Mouse (Mus musculus) right cerebral cortex, postnatal 36 days (tissue): ENCODE results near the gene Fam89a.

Experiments used
- DNase-seq, 2 experiments: peaks; one replicate each; pipeline ENCODE4 v3.0.0; 2022; ENCODE audit warnings: low spot score in 2 of 2, mixed read lengths in 1 of 2

Fam89a gene

GRCm38 (mm10) chr8:124754101-124754791 lies 2.6 kb upstream of the Fam89a start:
- DNase-seq: peak; percentile 14

- no peak for DNase-seq
These were observed 762 bp upstream of the Fam89a start for GRCm38 (mm10) chr8:124752325-124752862.

GRCm38 (mm10) chr8:124751191-124751590 lies 441 bp downstream of the Fam89a start:
- no peak for DNase-seq

- no peak for DNase-seq
These were observed 5.0 kb downstream of the Fam89a start for GRCm38 (mm10) chr8:124746661-124747060.

- no peak for DNase-seq
These were observed 12.4 kb downstream of the Fam89a start for GRCm38 (mm10) chr8:124739268-124739667.

- no peak for DNase-seq
These were observed 16.2 kb downstream of the Fam89a start for GRCm38 (mm10) chr8:124735371-124735911.

- no peak for DNase-seq
These were observed 18.8 kb downstream of the Fam89a start for GRCm38 (mm10) chr8:124732828-124733227.

GRCm38 (mm10) chr8:124724301-124724700 lies 27.3 kb downstream of the Fam89a start:
- no peak for DNase-seq

GRCm38 (mm10) chr8:124721862-124722515 lies 29.6 kb downstream of the Fam89a start, which contains the start of the genes Ttc13 and Arv1:
Gene Ttc13 (minus strand): TSS chr8:124721983.
Gene Arv1 (plus strand): TSS chr8:124722139.
- DNase-seq: peak; percentile 94 to 97

- DNase-seq: peak in 1 of 2 experiments; percentile 11
These were observed 30.4 kb downstream of the Fam89a start for GRCm38 (mm10) chr8:124720938-124721861.

- DNase-seq: no peak
These were observed 31.5 kb downstream of the Fam89a start for GRCm38 (mm10) chr8:124720133-124720532.

GRCm38 (mm10) chr8:124715736-124716135 lies 35.9 kb downstream of the Fam89a start:
- no peak for DNase-seq

- DNase-seq: no peak
These were observed 38.4 kb downstream of the Fam89a start for GRCm38 (mm10) chr8:124713207-124713606.

GRCm38 (mm10) chr8:124705823-124706222 lies 45.8 kb downstream of the Fam89a start:
- no peak for DNase-seq

- no peak for DNase-seq
These were observed 47.3 kb downstream of the Fam89a start for GRCm38 (mm10) chr8:124704376-124704775.

GRCm38 (mm10) chr8:124703526-124703925 lies 48.1 kb downstream of the Fam89a start:
- DNase-seq: no peak

GRCm38 (mm10) chr8:124702183-124702582 lies 49.4 kb downstream of the Fam89a start:
- DNase-seq: peak in 1 of 2 experiments; percentile 48

GRCm38 (mm10) chr8:124701023-124701422 lies 50.6 kb downstream of the Fam89a start:
- DNase-seq: no peak

- DNase-seq: no peak
These were observed 51.4 kb downstream of the Fam89a start for GRCm38 (mm10) chr8:124700271-124700670.

GRCm38 (mm10) chr8:124695424-124696100 lies 56.1 kb downstream of the Fam89a start:
- no peak for DNase-seq

GRCm38 (mm10) chr8:124691706-124692105 lies 59.9 kb downstream of the Fam89a start:
- no peak for DNase-seq
